Mouse (Mus musculus): Measurements from ENCODE around the gene Gm43951. TPM values are rescaled to one million over a fixed set of nuclear protein-coding genes. Genes with fewer than 3 reads are reported as not detected.

The Gm43951 gene
- total RNA-seq, 2 experiments from 2014 or later, result 0.31 to 0.33 TPM

Other genes with a start within 250 kb of the Gm43951 start
- not detected for gene Aipl1, start 169.3 kb downstream of the Gm43951 start, total RNA-seq (2021)
- gene Pimreg, start 164.8 kb downstream of the Gm43951 start, total RNA-seq (2021), result 1 to 10 TPM; 1.1 to 1.4 TPM
- 1 to 10 TPM; 1.5 to 1.8 TPM for gene Pitpnm3, start 71.1 kb downstream of the Gm43951 start, total RNA-seq (2021)
- 1 to 10 TPM; 3.1 to 4.2 TPM for gene 4933427D14Rik, start 619 bp upstream of the Gm43951 start, total RNA-seq (2021)
- 10 to 100 TPM; 44.3 to 46.0 TPM for gene Txndc17, start 707 bp upstream of the Gm43951 start, total RNA-seq (2021)
- gene Med31, start 8.8 kb upstream of the Gm43951 start, total RNA-seq (2021), result 10 to 100 TPM; 10.2 to 11.8 TPM
- not detected for gene Slc13a5, start 60.4 kb upstream of the Gm43951 start, total RNA-seq (2021)
- gene Xaf1, start 94.8 kb upstream of the Gm43951 start, total RNA-seq (2021), result 10 to 100 TPM; 11.2 to 18.1 TPM
- not detected for gene Fbxo39, start 107.6 kb upstream of the Gm43951 start, total RNA-seq (2021)
- gene Tekt1, start 155.6 kb upstream of the Gm43951 start, total RNA-seq (2021), result not detected
- gene Smtnl2, start 204.9 kb upstream of the Gm43951 start, total RNA-seq (2021), result 10 to 100 TPM; 18.2 to 19.5 TPM
- not detected for gene Ggt6, start 228.7 kb upstream of the Gm43951 start, total RNA-seq (2021)
- gene Mybbp1a, start 234.5 kb upstream of the Gm43951 start, total RNA-seq (2021), result 10 to 100 TPM; 45.9 to 46.8 TPM

Measured in heart, postnatal 36 days (tissue).